Mouse (Mus musculus) thymus, postnatal 4 days (tissue): ENCODE measurements at regions not wholly inside any gene's neighbourhood (a gene's known extent, or its start where the extent isn't known, plus 50 kb on each side); places are given as distances from the start of the nearest gene placed in this dataset.
"Not testable (repeated sequence)": the region's sequence is repeated elsewhere in the genome, so short reads cannot be mapped to it uniquely, and the experiment has no call there.

ENCODE experiments used
- DNase-seq: peaks from one replicate; pipeline ENCODE4 v3.0.0; 2021

- no peak for DNase-seq
Observed at GRCm38 (mm10) chr13:107829861-107830260, 214.4 kb upstream of the Smim15 start.

GRCm38 (mm10) chr13:107825636-107826035, 218.6 kb upstream of the Smim15 start:
- DNase-seq: no peak

DNA sequence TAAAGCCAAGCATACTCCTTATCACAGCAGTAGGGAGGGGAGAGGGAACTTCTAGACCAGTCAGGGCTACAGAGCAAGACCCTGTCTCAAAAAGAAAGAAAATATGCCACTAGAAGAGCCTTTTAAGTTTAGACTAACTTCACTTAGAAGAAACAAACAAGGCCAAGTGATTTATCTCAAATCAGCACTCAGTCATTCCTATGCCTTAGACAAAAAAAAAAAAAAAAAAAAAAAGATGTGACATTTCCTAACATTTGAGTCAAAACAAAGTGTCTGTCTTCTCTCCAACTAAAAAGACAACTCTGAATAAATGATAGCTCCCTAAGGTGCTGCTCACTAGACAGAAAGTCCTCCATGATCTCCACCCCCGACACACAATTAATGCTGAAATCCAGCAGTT, 220.9 kb upstream of the Smim15 start:
- no peak for DNase-seq

- DNase-seq: no peak
Observed at GRCm38 (mm10) chr13:107822198-107822597, 222.0 kb upstream of the Smim15 start.

DNA sequence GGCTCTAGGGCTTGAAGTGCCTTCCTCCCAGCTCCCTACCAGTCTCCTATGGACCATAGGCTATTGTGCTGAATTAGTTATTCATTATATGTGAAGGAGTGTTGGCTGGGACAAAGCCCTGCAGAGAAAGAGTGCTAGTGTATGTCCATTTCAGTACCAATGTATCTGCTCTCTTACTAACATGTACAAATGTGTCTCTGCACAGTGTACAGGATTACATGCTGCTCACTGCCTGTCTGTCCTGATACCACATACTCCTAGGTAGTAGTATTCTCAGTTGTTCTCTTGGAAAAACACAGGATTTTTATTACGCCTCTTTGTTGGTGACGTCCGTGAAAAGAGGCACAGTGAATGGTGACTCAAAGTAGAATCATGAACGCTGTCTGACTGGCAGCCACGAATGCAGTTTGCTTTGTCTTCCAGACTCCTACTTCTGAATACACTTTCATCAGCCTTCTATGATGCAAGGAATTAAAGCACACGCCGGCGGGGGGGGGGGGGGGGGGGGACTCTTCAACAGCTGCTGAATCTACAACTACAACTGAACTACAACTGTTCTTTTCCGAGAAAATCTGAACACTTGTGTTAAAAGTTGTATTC, 230.6 kb upstream of the Smim15 start:
- no peak for DNase-seq

- DNase-seq: no peak
Observed at GRCm38 (mm10) chr13:107812014-107812413, 232.2 kb upstream of the Smim15 start.

DNA sequence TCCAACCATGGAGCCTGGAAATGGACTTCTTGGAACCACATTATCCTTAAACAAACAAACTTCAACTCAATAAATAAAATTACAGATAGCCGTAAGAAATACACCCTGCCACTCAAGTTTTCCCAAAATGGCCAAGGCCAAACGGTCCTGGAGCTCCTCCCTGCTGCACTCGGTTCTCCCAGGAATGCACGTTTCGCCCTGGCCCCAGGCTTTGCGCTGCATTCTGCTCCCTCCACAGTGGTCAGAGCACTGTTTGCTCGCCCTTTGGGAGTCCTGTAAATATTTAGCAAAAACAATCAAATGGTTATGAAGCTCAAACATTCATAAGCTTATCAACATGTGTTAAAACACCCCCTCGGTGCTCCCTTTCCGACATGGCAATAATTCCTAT, 233.4 kb upstream of the Smim15 start:
- DNase-seq: no peak

GRCm38 (mm10) chr13:107810060-107810801, 234.0 kb upstream of the Smim15 start:
- no peak for DNase-seq

DNA sequence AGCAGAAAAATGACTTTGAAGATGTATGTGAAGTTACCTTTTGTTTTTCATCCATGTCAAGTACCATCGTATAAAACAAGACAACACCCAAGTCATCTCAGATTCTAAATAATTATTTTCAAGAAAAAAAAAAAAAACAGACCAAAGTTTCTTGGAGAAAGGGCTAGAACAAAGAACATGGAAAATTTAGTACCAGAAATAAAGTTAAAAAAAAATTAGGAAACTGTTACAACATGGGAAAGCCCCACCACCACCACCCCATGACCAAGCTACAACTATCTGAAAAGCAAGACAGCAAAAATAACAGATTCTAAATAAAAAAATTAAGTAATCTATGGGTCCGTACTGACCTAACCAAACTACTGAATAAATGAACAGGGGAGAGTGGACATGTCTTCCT, 235.3 kb upstream of the Smim15 start:
- no peak for DNase-seq

GRCm38 (mm10) chr13:107804418-107804817, 239.8 kb upstream of the Smim15 start:
- peak; percentile 22 for DNase-seq

GRCm38 (mm10) chr13:107799199-107799945, 244.9 kb upstream of the Smim15 start:
- no peak for DNase-seq

DNA sequence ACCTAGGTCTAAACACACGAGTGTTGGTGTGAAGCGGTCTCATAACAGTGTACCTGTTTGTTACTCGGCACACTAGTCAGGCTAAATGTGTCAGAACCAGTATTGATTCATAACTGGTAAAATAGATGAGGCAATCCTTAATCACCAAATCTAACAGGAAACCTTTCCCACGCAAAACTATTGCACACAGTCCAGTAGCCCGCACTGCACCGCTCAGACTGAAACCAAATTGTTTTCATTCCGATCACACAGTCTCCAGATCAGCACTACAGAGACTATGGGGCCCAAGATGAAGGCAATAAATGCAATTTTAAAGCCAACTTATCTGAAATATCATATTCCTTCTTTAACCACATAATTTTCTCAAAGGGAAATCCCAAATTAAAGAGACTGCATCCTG, 246.1 kb upstream of the Smim15 start:
- DNase-seq: no peak

GRCm38 (mm10) chr13:107795516-107795915, 248.7 kb upstream of the Smim15 start:
- DNase-seq: no peak

GRCm38 (mm10) chr13:107791770-107792169, 252.5 kb upstream of the Smim15 start:
- no peak for DNase-seq

GRCm38 (mm10) chr13:107784971-107785370, 259.3 kb upstream of the Smim15 start:
- DNase-seq: no peak

GRCm38 (mm10) chr13:107781741-107782140, 262.5 kb upstream of the Smim15 start:
- DNase-seq: no peak

DNA sequence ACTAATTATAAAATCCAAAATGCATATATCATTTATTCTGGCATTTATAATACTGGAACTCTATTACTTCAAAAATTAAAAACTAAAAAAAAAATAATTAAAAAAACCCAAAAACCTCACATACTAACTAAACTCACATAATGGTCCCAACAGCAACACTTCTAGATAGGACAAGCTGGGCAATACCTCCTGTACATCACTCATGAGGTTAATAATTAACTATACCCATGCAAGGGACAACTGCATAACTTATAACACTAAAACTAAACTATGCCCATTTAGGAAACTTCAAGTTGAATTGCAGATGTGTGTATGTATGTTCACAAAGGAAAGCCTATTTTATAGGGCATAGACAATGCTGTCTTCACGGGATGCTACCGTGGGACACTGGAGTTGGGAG, 263.0 kb upstream of the Smim15 start:
- no peak for DNase-seq

DNA sequence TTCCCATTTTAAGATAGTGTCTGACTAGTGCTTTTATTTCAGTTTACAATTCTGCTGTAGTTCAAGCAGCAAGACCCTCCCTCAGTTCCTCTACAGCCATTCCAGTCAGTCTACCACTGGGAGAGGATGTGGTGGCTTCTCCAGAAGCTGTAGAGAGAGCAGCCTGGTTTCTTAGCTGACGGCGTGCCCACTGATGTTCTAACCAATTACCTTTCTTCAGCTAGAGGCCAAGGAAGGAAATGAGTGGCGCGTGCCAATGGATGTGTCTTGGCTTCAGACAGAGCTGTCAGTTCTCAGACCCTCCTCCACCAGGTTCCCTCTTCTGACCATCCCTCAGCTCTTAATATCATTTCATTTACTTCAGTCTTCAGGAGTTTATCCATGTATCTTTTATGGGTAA, 264.7 kb upstream of the Smim15 start:
- peak; percentile 39 for DNase-seq

GRCm38 (mm10) chr13:107774499-107774898, 269.7 kb upstream of the Smim15 start:
- DNase-seq: not testable (repeated sequence)

- no peak for DNase-seq
Observed at GRCm38 (mm10) chr13:107767262-107767624, 277.0 kb upstream of the Smim15 start.

DNA sequence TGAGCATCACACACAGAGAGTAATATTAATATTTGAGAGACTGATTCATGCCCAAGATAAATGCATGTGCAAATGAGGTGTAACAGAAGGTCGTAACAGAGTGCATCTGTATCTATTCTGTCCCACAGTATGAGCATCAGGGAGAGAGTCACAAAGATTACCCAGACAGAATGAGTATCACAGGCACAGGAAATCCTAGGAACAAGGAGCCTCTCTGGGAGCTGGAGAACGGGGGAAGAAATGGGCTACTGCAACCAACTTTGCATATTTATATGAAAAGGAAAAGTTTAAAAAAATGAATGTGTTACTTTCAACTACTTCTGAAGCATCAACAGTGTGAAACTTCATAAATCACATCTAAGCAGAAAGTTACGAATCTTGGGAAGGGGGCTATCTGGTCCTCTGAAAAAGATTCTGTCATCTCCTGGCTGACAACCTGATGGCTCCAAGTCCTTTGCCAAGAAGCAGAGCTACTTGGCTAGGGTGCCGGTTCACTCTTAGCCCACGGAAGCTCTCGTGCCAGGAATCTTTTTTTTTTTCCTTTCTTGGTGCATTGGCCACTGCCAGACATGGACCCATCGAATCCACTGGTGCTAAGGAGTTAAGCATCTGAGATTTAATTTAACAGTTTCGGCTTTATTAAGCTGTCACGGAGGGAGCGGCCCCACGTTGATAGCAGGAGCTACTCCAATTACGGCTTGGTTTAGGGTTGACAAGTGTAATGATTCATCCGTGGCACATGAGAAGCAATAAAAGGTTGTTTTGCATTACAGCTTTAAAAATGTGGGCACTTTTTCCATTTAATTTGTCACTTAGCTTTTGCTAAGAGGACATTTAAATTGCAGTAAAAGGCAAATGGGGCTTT, 277.6 kb upstream of the Smim15 start:
- no peak for DNase-seq

GRCm38 (mm10) chr13:107763911-107764310, 280.3 kb upstream of the Smim15 start:
- DNase-seq: no peak

DNA sequence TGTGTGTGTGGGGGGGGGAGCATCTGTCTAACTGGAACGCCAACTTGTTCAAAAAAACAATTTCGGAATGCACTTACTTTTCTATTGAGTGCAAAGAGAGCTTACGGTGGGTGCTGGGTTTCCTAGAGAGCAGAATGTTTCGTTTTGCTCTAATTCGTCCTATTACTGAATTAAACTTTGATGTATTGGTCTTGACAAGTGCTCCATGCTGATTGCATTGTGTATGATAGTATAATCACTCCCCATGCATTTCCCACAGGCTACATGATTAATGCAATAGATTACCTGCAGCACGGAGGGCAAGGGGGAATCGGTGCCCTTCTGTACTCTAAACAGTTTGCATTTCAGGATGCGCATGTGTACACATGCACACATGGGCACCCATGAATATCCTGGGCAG, 283.7 kb upstream of the Smim15 start:
- no peak for DNase-seq
